Mouse (Mus musculus) layer of hippocampus, postnatal 25 days (tissue): ENCODE measurements around the gene Slc30a2. TPM values are rescaled to one million over a fixed set of nuclear protein-coding genes. Genes with fewer than 3 reads are reported as not detected.
"Not testable (repeated sequence)": the region's sequence is repeated elsewhere in the genome, so short reads cannot be mapped to it uniquely, and the experiment has no call there.

Experiments
- DNase-seq, 2 experiments: peaks; one replicate each; pipeline ENCODE4 v3.0.0; 2022; ENCODE audit warnings: mixed read lengths in 2 of 2, low spot score in 1 of 2; ENCODE audit errors: extremely low spot score in 1 of 2
- total RNA-seq, 2 experiments: library from RNA; stranded (reverse); gene quantifications; 2 replicates each; pipeline ENCODE4 v1.2.3; 2021

Gene Slc30a2
- total RNA-seq, 2 experiments from 2014 or later, result 0.12 TPM; not detected in 1

- no peak for DNase-seq
Measured at GRCm38 (mm10) chr4:134319074-134319473, 23.9 kb upstream of the Slc30a2 start.

GRCm38 (mm10) chr4:134319674-134320073 is 23.3 kb upstream of the Slc30a2 start:
- no peak for DNase-seq

- no peak for DNase-seq
Measured at GRCm38 (mm10) chr4:134321524-134321923, 21.5 kb upstream of the Slc30a2 start.

DNA sequence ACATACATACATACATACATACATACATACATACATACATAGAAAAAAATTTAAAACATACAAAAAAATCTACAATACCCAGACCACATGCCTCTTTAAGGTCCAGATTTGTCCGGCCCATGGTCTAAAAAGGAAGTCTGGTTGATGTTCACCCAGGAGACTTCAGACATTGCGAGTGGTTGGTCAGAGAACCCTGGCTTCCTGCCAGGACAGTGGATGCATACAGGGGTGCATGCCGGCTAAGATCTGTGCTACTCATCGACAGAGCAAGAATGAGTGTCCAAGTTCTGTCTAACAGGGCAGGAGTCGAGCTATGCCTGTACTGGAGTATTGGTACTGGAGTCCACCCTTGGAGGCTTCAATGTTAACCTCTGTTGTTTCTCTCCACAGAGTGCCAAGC is 18.3 kb upstream of the Slc30a2 start:
- no peak for DNase-seq

GRCm38 (mm10) chr4:134326859-134327530 is 16.0 kb upstream of the Slc30a2 start:
- DNase-seq, result no peak

- no peak for DNase-seq
Measured at GRCm38 (mm10) chr4:134328151-134328550, 14.8 kb upstream of the Slc30a2 start.

DNA sequence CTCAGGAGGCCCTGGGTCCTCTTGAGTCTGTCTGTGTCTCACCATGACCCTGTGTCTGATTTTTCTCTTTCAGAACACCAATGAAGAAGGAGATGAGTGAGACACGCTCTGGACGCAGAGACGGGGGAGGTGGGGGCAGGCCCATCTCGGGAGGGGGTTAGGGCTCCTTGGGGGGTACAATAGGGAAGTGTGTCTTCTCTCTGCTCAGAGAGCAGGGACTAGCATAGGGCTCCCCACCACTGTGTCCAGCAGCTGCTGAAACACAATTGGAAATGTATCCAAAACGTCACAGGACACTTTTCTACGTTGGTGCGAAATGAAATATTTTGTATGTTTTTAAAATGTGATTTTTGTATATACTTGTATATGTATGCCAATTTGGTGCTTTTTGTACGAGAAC is 14.1 kb upstream of the Slc30a2 start:
- DNase-seq, result no peak

GRCm38 (mm10) chr4:134330281-134330680 is 12.7 kb upstream of the Slc30a2 start:
- DNase-seq, result no peak

DNA sequence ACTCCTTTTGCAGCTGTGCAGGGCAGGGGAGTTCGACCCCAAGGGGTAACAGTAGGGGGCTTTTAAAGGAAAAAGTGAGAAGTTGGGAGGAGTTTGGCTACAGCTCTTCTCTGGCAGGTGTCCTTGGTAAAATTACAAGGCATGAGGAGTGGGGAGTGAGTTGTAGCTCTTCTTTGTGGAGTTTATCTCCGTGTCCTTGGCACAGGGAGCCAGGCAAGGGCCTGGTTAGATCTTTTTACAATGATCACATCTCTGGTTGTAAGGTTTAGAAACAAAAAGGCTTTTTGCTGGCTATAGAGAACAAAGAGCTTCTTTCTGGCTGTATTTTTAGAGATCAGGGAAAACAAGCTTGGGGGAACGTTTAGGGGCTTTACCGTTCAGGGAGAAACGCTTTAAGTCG is 1.8 kb upstream of the Slc30a2 start:
- not testable (repeated sequence) for DNase-seq

- no peak for DNase-seq
Measured at GRCm38 (mm10) chr4:134342213-134342779, 685 bp upstream of the Slc30a2 start.

DNA sequence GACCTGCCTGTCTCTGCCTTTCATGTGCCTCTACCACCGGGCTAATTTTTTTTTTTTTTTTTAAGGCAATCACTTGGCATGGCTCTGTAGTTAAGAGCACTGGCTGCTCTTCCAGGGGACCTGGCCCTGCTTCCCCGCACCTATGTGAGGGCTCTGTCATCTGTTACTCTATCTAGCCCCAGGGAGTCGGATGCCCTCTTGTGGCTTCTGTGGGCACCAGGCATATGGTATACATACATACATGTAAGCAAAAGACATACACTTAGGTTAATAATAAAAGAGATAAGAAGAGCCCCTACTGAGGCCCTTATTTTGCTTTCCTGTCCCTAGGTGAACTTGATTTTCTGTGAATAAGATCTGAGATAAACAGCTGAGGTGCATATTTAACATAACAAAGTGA is 1.6 kb downstream of the Slc30a2 start:
- no peak for DNase-seq

GRCm38 (mm10) chr4:134345802-134346201 is 2.8 kb downstream of the Slc30a2 start:
- DNase-seq, result no peak

DNA sequence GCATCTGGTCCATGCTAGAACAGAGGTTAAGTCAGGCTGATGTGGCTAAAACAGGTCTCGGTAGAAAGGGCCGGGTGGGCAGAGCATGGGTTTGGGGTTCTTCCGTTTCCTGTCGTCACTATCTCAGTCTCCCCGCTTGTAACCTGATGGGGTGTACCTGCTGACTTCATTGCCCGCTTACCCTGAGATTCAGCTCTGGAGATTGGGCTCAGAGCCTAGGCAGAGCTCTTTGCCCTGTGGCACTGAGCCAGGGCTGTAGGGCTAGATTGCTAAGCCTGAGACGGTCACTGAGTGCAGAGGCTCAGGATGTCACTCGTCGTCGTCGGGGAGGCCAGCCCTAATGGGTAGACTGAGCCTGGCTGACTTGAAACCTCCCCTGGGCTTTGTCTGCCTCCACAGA is 5.1 kb downstream of the Slc30a2 start:
- DNase-seq, result no peak

GRCm38 (mm10) chr4:134348545-134348944 is 5.6 kb downstream of the Slc30a2 start:
- no peak for DNase-seq

DNA sequence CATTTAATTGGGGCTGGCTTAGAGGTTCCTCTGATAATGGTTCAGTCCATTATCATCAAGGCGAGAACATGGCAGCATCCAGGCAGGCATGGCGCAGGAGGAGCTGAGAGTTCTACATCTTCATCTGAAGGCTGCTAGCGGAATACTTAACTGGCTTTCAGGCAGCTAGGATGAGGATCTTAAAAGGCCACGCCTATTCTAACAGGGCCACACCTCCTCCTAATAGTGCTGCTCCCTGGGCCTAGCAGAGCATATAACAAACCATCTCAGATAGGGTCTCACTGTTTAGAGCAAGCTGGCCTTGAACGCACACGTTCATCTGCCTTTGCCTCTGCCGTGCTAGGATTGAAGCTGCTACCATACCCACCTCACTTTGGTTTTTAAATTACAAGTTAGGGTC is 6.8 kb downstream of the Slc30a2 start:
- DNase-seq, result no peak

DNA sequence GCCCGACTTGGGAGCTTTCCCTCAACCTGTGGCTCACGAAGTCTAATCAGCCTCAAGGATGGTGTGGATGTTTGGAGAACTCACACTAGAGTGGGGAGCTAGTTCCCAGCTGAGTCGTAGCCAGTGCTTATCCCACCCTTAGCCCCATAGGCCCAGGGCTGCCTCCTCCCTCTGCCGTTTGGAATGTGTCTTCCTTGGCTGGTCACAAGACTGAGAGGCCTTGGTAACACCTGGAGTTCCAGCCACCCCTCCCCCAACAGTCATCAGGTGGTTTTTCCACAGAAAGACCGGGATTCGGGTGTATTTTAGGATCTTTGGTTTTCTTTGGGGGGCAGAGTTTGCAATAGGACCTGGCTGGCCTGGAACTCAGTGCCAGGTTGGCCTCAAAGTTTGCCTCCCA is 7.7 kb downstream of the Slc30a2 start:
- no peak for DNase-seq

DNA sequence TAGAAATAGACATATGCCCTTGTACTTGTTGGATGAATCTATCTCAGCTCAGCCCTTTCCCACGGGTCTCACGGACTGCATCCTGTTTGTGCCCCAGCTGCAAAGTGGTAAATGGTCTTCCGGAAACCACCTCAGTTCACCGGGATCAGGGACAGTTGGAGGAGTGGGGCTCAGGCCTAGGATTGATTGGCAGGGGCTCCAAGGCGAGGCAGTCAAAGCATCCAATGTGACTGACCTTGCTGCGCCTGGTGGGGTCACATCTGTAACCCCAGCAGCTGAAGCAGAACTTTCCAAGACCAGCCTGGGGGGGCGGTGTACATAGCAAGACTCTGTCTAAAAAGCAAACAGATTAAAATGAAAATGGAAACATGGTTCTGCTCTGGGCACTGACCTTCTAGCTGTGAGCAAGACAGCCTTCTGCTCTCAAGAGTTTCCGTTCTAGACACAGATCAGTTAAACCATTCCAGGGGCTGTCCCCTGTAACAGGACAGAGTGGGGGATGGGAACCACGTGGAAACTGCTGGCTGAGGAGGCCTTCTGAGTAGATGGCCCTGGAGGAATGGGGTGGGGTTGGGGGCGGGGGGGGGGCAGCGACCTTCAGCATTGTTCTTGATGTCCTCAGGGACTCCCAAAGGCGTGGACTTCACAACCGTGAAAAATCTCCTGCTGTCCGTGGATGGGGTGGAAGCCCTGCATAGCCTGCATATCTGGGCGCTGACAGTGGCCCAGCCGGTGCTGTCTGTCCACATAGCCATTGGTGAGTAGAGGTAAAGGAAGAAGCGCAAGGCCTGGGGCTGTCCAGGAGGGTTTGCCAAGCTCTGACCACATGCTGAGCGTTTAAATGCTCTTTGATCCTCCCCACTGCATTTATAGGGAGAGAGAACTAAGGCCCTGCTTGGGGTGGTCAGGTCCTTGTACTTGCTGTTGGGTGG is 8.6 kb downstream of the Slc30a2 start:
- DNase-seq, result no peak

- DNase-seq, result no peak
Measured at GRCm38 (mm10) chr4:134352261-134352707, 9.3 kb downstream of the Slc30a2 start.

DNA sequence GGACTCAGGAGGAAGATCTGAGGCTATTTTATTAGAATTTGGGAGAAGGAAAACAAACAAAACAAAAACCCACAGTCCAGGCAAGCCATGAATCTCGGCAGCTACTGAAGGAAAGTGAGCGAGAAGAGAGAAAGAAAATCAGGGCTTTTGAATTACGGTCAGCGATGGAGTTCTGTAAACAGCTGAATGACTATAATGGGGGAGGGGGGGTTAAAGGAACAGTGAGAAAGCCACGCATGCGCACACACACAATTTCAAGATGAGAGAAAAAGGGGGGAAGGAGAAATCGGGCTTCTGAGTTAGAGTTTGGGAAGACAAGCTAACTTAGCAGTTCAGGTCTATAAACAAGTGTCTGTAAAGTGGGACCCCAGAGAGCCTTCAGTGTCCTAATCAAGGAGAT is 9.9 kb downstream of the Slc30a2 start:
- no peak for DNase-seq

- DNase-seq, result no peak
Measured at GRCm38 (mm10) chr4:134353527-134354409, 10.8 kb downstream of the Slc30a2 start.
